Mouse (Mus musculus): Measurements from ENCODE around the gene Smim26. TPM values are rescaled to one million over a fixed set of nuclear protein-coding genes. Genes with fewer than 3 reads are reported as not detected.
A peak's percentile ranks its signal among the peaks of the same experiment; 100 is the strongest.

Gene Smim26
- polyA plus RNA-seq, 1 experiment = 24.7 TPM

GRCm38 (mm10) chr2:144635644-144636320 is 41.9 kb downstream of the Smim26 start:
- Histone ChIP-seq H3K4me1 (ENCODE audit: control insufficient read depth, insufficient read depth, low read length) (no peaks in the 10 kb centered on the region), H3K27ac (ENCODE audit: insufficient read depth, low read depth, low read length) (no peak overlapping the region), H3K36me3 (ENCODE audit: control insufficient read depth, insufficient read depth, low read length) (no peaks in the 10 kb centered on the region), H3K4me3 (ENCODE audit: insufficient read depth, low read depth, low read length) (no peak overlapping the region), H3K27me3 (replicated peaks; ENCODE audit: control insufficient read depth, insufficient read depth, low read length) (no peaks in the 10 kb centered on the region)
- no peak for TF ChIP-seq POLR2A (IDR thresholded peaks at IDR 0.05; ENCODE audit: low read depth, low read length)
- TF ChIP-seq CTCF (conservative IDR thresholded peaks at IDR 0.05; ENCODE audit: insufficient read depth, insufficient read length, low read depth, low read length) = peak; percentile 87
- DNase-seq = peak; percentile 65
- 18% methylated on average over 5 of the region's 5 CpGs for WGBS

GRCm38 (mm10) chr2:144637204-144637603 is 43.4 kb downstream of the Smim26 start:
- peak; percentile 56 for DNase-seq
- no peak overlapping the region for H3K27ac ChIP-seq (ENCODE audit: insufficient read depth, low read depth, low read length)
- no peak overlapping the region for H3K4me3 ChIP-seq (ENCODE audit: insufficient read depth, low read depth, low read length)
- H3K27me3 ChIP-seq (replicated peaks; ENCODE audit: control insufficient read depth, insufficient read depth, low read length) = no peaks in the 10 kb centered on the region
- H3K36me3 ChIP-seq (ENCODE audit: control insufficient read depth, insufficient read depth, low read length) = no peaks in the 10 kb centered on the region
- H3K4me1 ChIP-seq (ENCODE audit: control insufficient read depth, insufficient read depth, low read length) = no peaks in the 10 kb centered on the region
- TF ChIP-seq POLR2A (IDR thresholded peaks at IDR 0.05; ENCODE audit: low read depth, low read length) = no peak
- no peak for TF ChIP-seq CTCF (conservative IDR thresholded peaks at IDR 0.05; ENCODE audit: insufficient read depth, insufficient read length, low read depth, low read length)
- WGBS = 64% methylated on average over 4 of the region's 4 CpGs

- H3K36me3 ChIP-seq (ENCODE audit: control insufficient read depth, insufficient read depth, low read length) = no peaks in the 10 kb centered on the region
- H3K4me1 ChIP-seq (ENCODE audit: control insufficient read depth, insufficient read depth, low read length) = no peaks in the 10 kb centered on the region
- H3K27ac ChIP-seq (ENCODE audit: insufficient read depth, low read depth, low read length) = no peak overlapping the region
- DNase-seq = no peak
- TF ChIP-seq CTCF (conservative IDR thresholded peaks at IDR 0.05; ENCODE audit: insufficient read depth, insufficient read length, low read depth, low read length) = no peak
- no peak for TF ChIP-seq POLR2A (IDR thresholded peaks at IDR 0.05; ENCODE audit: low read depth, low read length)
- no peak overlapping the region for H3K4me3 ChIP-seq (ENCODE audit: insufficient read depth, low read depth, low read length)
- WGBS = 81% methylated on average over 11 of the region's 12 CpGs
- no peaks in the 10 kb centered on the region for H3K27me3 ChIP-seq (replicated peaks; ENCODE audit: control insufficient read depth, insufficient read depth, low read length)
These were observed 44.0 kb downstream of the Smim26 start for GRCm38 (mm10) chr2:144637671-144638395.

- no peak overlapping the region for H3K4me3 ChIP-seq (ENCODE audit: insufficient read depth, low read depth, low read length)
- H3K27ac ChIP-seq (ENCODE audit: insufficient read depth, low read depth, low read length) = no peak overlapping the region
- WGBS = 46% methylated on average over 4 of the region's 4 CpGs
- TF ChIP-seq CTCF (conservative IDR thresholded peaks at IDR 0.05; ENCODE audit: insufficient read depth, insufficient read length, low read depth, low read length) (peak; percentile 51), POLR2A (IDR thresholded peaks at IDR 0.05; ENCODE audit: low read depth, low read length) (no peak)
- H3K4me1 ChIP-seq (ENCODE audit: control insufficient read depth, insufficient read depth, low read length) = no peaks in the 10 kb centered on the region
- H3K27me3 ChIP-seq (replicated peaks; ENCODE audit: control insufficient read depth, insufficient read depth, low read length) = no peaks in the 10 kb centered on the region
- no peaks in the 10 kb centered on the region for H3K36me3 ChIP-seq (ENCODE audit: control insufficient read depth, insufficient read depth, low read length)
- DNase-seq = peak; percentile 37
These were observed 44.9 kb downstream of the Smim26 start for GRCm38 (mm10) chr2:144638719-144639118.

GRCm38 (mm10) chr2:144640101-144640500 is 46.2 kb downstream of the Smim26 start:
- no peaks in the 10 kb centered on the region for H3K27me3 ChIP-seq (replicated peaks; ENCODE audit: control insufficient read depth, insufficient read depth, low read length)
- WGBS = 80% methylated on average over 7 of the region's 7 CpGs
- H3K36me3 ChIP-seq (ENCODE audit: control insufficient read depth, insufficient read depth, low read length) = no peaks in the 10 kb centered on the region
- DNase-seq = no peak
- TF ChIP-seq POLR2A (IDR thresholded peaks at IDR 0.05; ENCODE audit: low read depth, low read length) (no peak), CTCF (conservative IDR thresholded peaks at IDR 0.05; ENCODE audit: insufficient read depth, insufficient read length, low read depth, low read length) (no peak)
- H3K27ac ChIP-seq (ENCODE audit: insufficient read depth, low read depth, low read length) = no peak overlapping the region
- no peaks in the 10 kb centered on the region for H3K4me1 ChIP-seq (ENCODE audit: control insufficient read depth, insufficient read depth, low read length)
- H3K4me3 ChIP-seq (ENCODE audit: insufficient read depth, low read depth, low read length) = no peak overlapping the region

GRCm38 (mm10) chr2:144641991-144642390 is 48.1 kb downstream of the Smim26 start:
- H3K4me3 ChIP-seq (ENCODE audit: insufficient read depth, low read depth, low read length) = no peak overlapping the region
- no peak overlapping the region for H3K27ac ChIP-seq (ENCODE audit: insufficient read depth, low read depth, low read length)
- no peaks in the 10 kb centered on the region for H3K36me3 ChIP-seq (ENCODE audit: control insufficient read depth, insufficient read depth, low read length)
- no peaks in the 10 kb centered on the region for H3K4me1 ChIP-seq (ENCODE audit: control insufficient read depth, insufficient read depth, low read length)
- H3K27me3 ChIP-seq (replicated peaks; ENCODE audit: control insufficient read depth, insufficient read depth, low read length) = no peaks in the 10 kb centered on the region
- no peak for TF ChIP-seq POLR2A (IDR thresholded peaks at IDR 0.05; ENCODE audit: low read depth, low read length)
- no peak for TF ChIP-seq CTCF (conservative IDR thresholded peaks at IDR 0.05; ENCODE audit: insufficient read depth, insufficient read length, low read depth, low read length)
- WGBS = 93% methylated on average over 4 of the region's 4 CpGs
- DNase-seq = no peak

Other genes with a start within 250 kb of the Smim26 start
- gene Kat14, start 225.1 kb upstream of the Smim26 start, polyA plus RNA-seq (2012; rRNA removed) = 43.0 and 44.8 TPM in 2 replicates
- not detected in 2 replicates for gene Pet117, start 225.1 kb upstream of the Smim26 start, polyA plus RNA-seq (2012; rRNA removed)
- 1.6 TPM in 2 replicates for gene Dzank1, start 66.6 kb upstream of the Smim26 start, polyA plus RNA-seq (2012; rRNA removed)
- 7.5 and 8.3 TPM in 2 replicates for gene Polr3f, start 66.3 kb upstream of the Smim26 start, polyA plus RNA-seq (2012; rRNA removed)
- gene Rbbp9, start 43.2 kb upstream of the Smim26 start, polyA plus RNA-seq (2012; rRNA removed) = 31.2 and 31.7 TPM in 2 replicates
- gene Sec23b, start 37.8 kb upstream of the Smim26 start, polyA plus RNA-seq (2012; rRNA removed) = 70.4 and 77.3 TPM in 2 replicates
- gene Dtd1, start 5.8 kb downstream of the Smim26 start, polyA plus RNA-seq (2012; rRNA removed) = 19.3 and 25.5 TPM in 2 replicates
- not detected in 2 replicates for gene Scp2d1, start 229.6 kb downstream of the Smim26 start, polyA plus RNA-seq (2012; rRNA removed)